Mouse (Mus musculus) intestine, embryonic 15.5 days (tissue): ENCODE results near the gene Ugt2b34. TPM values are rescaled to one million over a fixed set of nuclear protein-coding genes. Genes with fewer than 3 reads are reported as not detected.

Experiments used
- ATAC-seq: fragments of 200-750 bp; cut with Nextera tagmentation; 2 replicates; pipeline ENCODE4 v1.8.0; 2017; ENCODE audit warnings: moderate TSS enrichment, moderate library complexity
- H3K27ac ChIP-seq: fragments of 300-500 bp; sonication (generic); 2 replicates; pipeline ENCODE4 v1.5.1; 2015; ENCODE audit warnings: mild to moderate bottlenecking, inconsistent platforms
- H3K27me3 ChIP-seq: fragments of 300-500 bp; sonication (generic); replicated peaks from 2 replicates; pipeline ENCODE4 v1.6.1; 2015; ENCODE audit warnings: inconsistent platforms
- H3K36me3 ChIP-seq: fragments of 300-500 bp; sonication (generic); 2 replicates; pipeline ENCODE4 v1.6.1; 2015; ENCODE audit warnings: inconsistent platforms
- H3K4me1 ChIP-seq: fragments of 300-500 bp; sonication (generic); replicated peaks from 2 replicates; pipeline ENCODE4 v1.6.1; 2015; ENCODE audit warnings: inconsistent platforms
- H3K4me2 ChIP-seq: fragments of 300-500 bp; sonication (generic); replicated peaks from 2 replicates; pipeline ENCODE4 v1.6.1; 2015; ENCODE audit warnings: mild to moderate bottlenecking, inconsistent platforms
- H3K4me3 ChIP-seq: fragments of 300-500 bp; sonication (generic); replicated peaks from 2 replicates; pipeline ENCODE4 v1.5.1; 2015; ENCODE audit warnings: inconsistent platforms
- H3K9ac ChIP-seq: fragments of 300-500 bp; sonication (generic); 2 replicates; pipeline ENCODE4 v1.6.1; 2015; ENCODE audit warnings: inconsistent platforms
- H3K9me3 ChIP-seq: fragments of 300-500 bp; sonication (generic); 2 replicates; pipeline ENCODE4 v1.6.1; 2016; ENCODE audit warnings: inconsistent platforms
- WGBS: fragments of 180-500 bp; shearing (Covaris S2); methylation state at CpG from one replicate; pipeline ENCODE4 v1.1.7; 2015; 5-methylcytosine and 5-hydroxymethylcytosine counted together
- polyA plus RNA-seq: library from polyadenylated mRNA; unstranded; fragments of >200 nt; fragmentation: Nextera tagmentation; extraction: Ambion mirVana; gene quantifications from 2 replicates; pipeline ENCODE4 v1.2.1, GENCODE M21; 2015

Ugt2b34 gene
- 142 TPM in 2 replicates for polyA plus RNA-seq

GRCm38 (mm10) chr5:86906758-86907157, at the start of gene Ugt2b34:
Ugt2b34 (minus strand) TSS chr5:86906937.
- no peaks in the 10 kb centered on the region for H3K9me3 ChIP-seq
- 34% methylated on average over 1 of the region's 1 CpGs for WGBS
- H3K9ac ChIP-seq, result peak within 1 kb of the TSS; percentile 26; the same call in 1 of the 2 replicates
- H3K36me3 ChIP-seq, result no peaks in the 10 kb centered on the region
- peak within 1 kb of the TSS; percentile 38 for H3K4me3 ChIP-seq
- H3K27ac ChIP-seq, result peak within 1 kb of the TSS; percentile 48
- H3K27me3 ChIP-seq, result no peaks in the 10 kb centered on the region
- H3K4me2 ChIP-seq, result peak within 1 kb of the TSS; percentile 22; the same call in 1 of the 2 replicates
- peak; percentile 89 for ATAC-seq
- no peaks in the 10 kb centered on the region for H3K4me1 ChIP-seq

- H3K27ac ChIP-seq, result no peak overlapping the region
- H3K4me2 ChIP-seq, result no peak overlapping the region
- H3K36me3 ChIP-seq, result no peaks in the 10 kb centered on the region
- WGBS, result 68% methylated on average over 2 of the region's 2 CpGs
- H3K9me3 ChIP-seq, result no peaks in the 10 kb centered on the region
- ATAC-seq, result no peak
- H3K9ac ChIP-seq, result no peak overlapping the region
- no peak overlapping the region for H3K4me3 ChIP-seq
- no peaks in the 10 kb centered on the region for H3K4me1 ChIP-seq
- H3K27me3 ChIP-seq, result no peaks in the 10 kb centered on the region
Measured at GRCm38 (mm10) chr5:86942111-86942510, 35.4 kb upstream of the Ugt2b34 start.

- 0 out of 2 replicates have a peak, but pooled peaks have one; percentile 41 for ATAC-seq
- Histone ChIP-seq H3K27ac (no peak within 1 kb of the TSS), H3K9me3 (no peaks in the 10 kb centered on the region), H3K4me1 (no peaks in the 10 kb centered on the region), H3K4me2 (no peak within 1 kb of the TSS), H3K36me3 (no peaks in the 10 kb centered on the region), H3K4me3 (no peak within 1 kb of the TSS), H3K9ac (no peak within 1 kb of the TSS), H3K27me3 (no peaks in the 10 kb centered on the region)
- 60% methylated on average over 2 of the region's 2 CpGs for WGBS
Measured at GRCm38 (mm10) chr5:86926426-86926825, 19.7 kb upstream of the Ugt2b34 start, which contains the start of gene Ugt2b1. Ugt2b1 (minus strand) TSS chr5:86926530.

- H3K9me3 ChIP-seq, result no peaks in the 10 kb centered on the region
Measured at GRCm38 (mm10) chr5:86920661-86921233, 14.0 kb upstream of the Ugt2b34 start.

GRCm38 (mm10) chr5:86911357-86912099, 4.8 kb upstream of the Ugt2b34 start:
- no peaks in the 10 kb centered on the region for H3K4me1 ChIP-seq
- no peaks in the 10 kb centered on the region for H3K27me3 ChIP-seq
- no peaks in the 10 kb centered on the region for H3K36me3 ChIP-seq
- ATAC-seq, result no peak
- H3K4me3 ChIP-seq, result no peak overlapping the region
- no peak overlapping the region for H3K9ac ChIP-seq
- 58% methylated on average over 3 of the region's 3 CpGs for WGBS
- H3K27ac ChIP-seq, result no peak overlapping the region
- no peaks in the 10 kb centered on the region for H3K9me3 ChIP-seq
- H3K4me2 ChIP-seq, result no peak overlapping the region

More at GRCm38 (mm10) chr5:86920661-86921233, 14.0 kb upstream of the Ugt2b34 start:
- WGBS, result 55% methylated on average over 3 of the region's 3 CpGs
- Histone ChIP-seq H3K4me2 (no peak overlapping the region), H3K27me3 (no peaks in the 10 kb centered on the region), H3K4me3 (no peak overlapping the region), H3K4me1 (no peaks in the 10 kb centered on the region), H3K36me3 (no peaks in the 10 kb centered on the region), H3K9ac (no peak overlapping the region), H3K27ac (no peak overlapping the region)
- no peak for ATAC-seq

GRCm38 (mm10) chr5:86910770-86911169, 4.0 kb upstream of the Ugt2b34 start:
- H3K9me3 ChIP-seq, result no peaks in the 10 kb centered on the region
- ATAC-seq, result peak; percentile 87
- no peak overlapping the region for H3K27ac ChIP-seq
- H3K4me1 ChIP-seq, result no peaks in the 10 kb centered on the region
- 36% methylated on average over 1 of the region's 1 CpGs for WGBS
- no peak overlapping the region for H3K9ac ChIP-seq
- H3K4me2 ChIP-seq, result no peak overlapping the region; the same call in 1 of the 2 replicates
- no peaks in the 10 kb centered on the region for H3K36me3 ChIP-seq
- H3K27me3 ChIP-seq, result no peaks in the 10 kb centered on the region
- no peak overlapping the region for H3K4me3 ChIP-seq

GRCm38 (mm10) chr5:86889933-86890332, 16.8 kb downstream of the Ugt2b34 start:
- ATAC-seq, result no peak
- peaks cover 4% of the 10 kb centered on the region; the same call in 1 of the 2 replicates for H3K36me3 ChIP-seq
- no peak overlapping the region for H3K9ac ChIP-seq
- no peaks in the 10 kb centered on the region for H3K9me3 ChIP-seq
- WGBS, result 74% methylated on average over 1 of the region's 1 CpGs
- H3K27me3 ChIP-seq, result no peaks in the 10 kb centered on the region
- H3K4me3 ChIP-seq, result no peak overlapping the region
- no peak overlapping the region for H3K27ac ChIP-seq
- no peaks in the 10 kb centered on the region for H3K4me1 ChIP-seq
- no peak overlapping the region for H3K4me2 ChIP-seq

GRCm38 (mm10) chr5:86888420-86888819, 18.3 kb downstream of the Ugt2b34 start:
- ATAC-seq, result peak; percentile 54
- 52% methylated on average over 1 of the region's 1 CpGs for WGBS
- H3K4me3 ChIP-seq, result no peak overlapping the region
- H3K9me3 ChIP-seq, result no peaks in the 10 kb centered on the region
- no peak overlapping the region for H3K9ac ChIP-seq
- no peak overlapping the region for H3K27ac ChIP-seq
- no peaks in the 10 kb centered on the region for H3K4me1 ChIP-seq
- no peak overlapping the region for H3K4me2 ChIP-seq
- no peaks in the 10 kb centered on the region for H3K27me3 ChIP-seq
- no peaks in the 10 kb centered on the region for H3K36me3 ChIP-seq

GRCm38 (mm10) chr5:86887081-86887480, 19.7 kb downstream of the Ugt2b34 start:
- H3K4me1 ChIP-seq, result no peaks in the 10 kb centered on the region
- no peaks in the 10 kb centered on the region for H3K9me3 ChIP-seq
- no peak overlapping the region for H3K4me3 ChIP-seq
- H3K36me3 ChIP-seq, result no peaks in the 10 kb centered on the region
- peak; percentile 83 for ATAC-seq
- H3K4me2 ChIP-seq, result no peak overlapping the region
- no peaks in the 10 kb centered on the region for H3K27me3 ChIP-seq
- no peak overlapping the region for H3K27ac ChIP-seq
- no peak overlapping the region for H3K9ac ChIP-seq
- 58% methylated on average over 1 of the region's 1 CpGs for WGBS

GRCm38 (mm10) chr5:86886620-86887019, 20.1 kb downstream of the Ugt2b34 start:
- Histone ChIP-seq H3K27ac (no peak overlapping the region), H3K9ac (no peak overlapping the region), H3K9me3 (no peaks in the 10 kb centered on the region), H3K4me2 (no peak overlapping the region), H3K4me1 (no peaks in the 10 kb centered on the region), H3K27me3 (no peaks in the 10 kb centered on the region), H3K4me3 (no peak overlapping the region), H3K36me3 (no peaks in the 10 kb centered on the region)
- WGBS, result 38% methylated on average over 3 of the region's 3 CpGs
- peak; percentile 29; the same call in 1 of the 2 replicates for ATAC-seq

GRCm38 (mm10) chr5:86871877-86872276, 34.9 kb downstream of the Ugt2b34 start:
- 35% methylated on average over 1 of the region's 1 CpGs for WGBS
- Histone ChIP-seq H3K4me3 (no peak overlapping the region), H3K9me3 (no peaks in the 10 kb centered on the region), H3K4me2 (no peak overlapping the region), H3K36me3 (no peaks in the 10 kb centered on the region), H3K4me1 (no peaks in the 10 kb centered on the region), H3K9ac (no peak overlapping the region), H3K27ac (no peak overlapping the region), H3K27me3 (no peaks in the 10 kb centered on the region)
- ATAC-seq, result no peak

GRCm38 (mm10) chr5:86858336-86858735, 48.4 kb downstream of the Ugt2b34 start:
- no peaks in the 10 kb centered on the region for H3K36me3 ChIP-seq
- ATAC-seq, result no peak
- H3K4me3 ChIP-seq, result no peak overlapping the region
- no peak overlapping the region for H3K9ac ChIP-seq
- no peaks in the 10 kb centered on the region for H3K9me3 ChIP-seq
- H3K4me1 ChIP-seq, result no peaks in the 10 kb centered on the region
- H3K27me3 ChIP-seq, result no peaks in the 10 kb centered on the region
- 56% methylated on average over 3 of the region's 3 CpGs for WGBS
- H3K4me2 ChIP-seq, result no peak overlapping the region
- H3K27ac ChIP-seq, result no peak overlapping the region
